Mouse (Mus musculus): ENCODE measurements at regions not wholly inside any gene's neighbourhood (a gene's known extent, or its start where the extent isn't known, plus 50 kb on each side); places are given as distances from the start of the nearest gene placed in this dataset.
"Not testable (repeated sequence)": the region's sequence is repeated elsewhere in the genome, so short reads cannot be mapped to it uniquely, and the experiment has no call there.

DNA sequence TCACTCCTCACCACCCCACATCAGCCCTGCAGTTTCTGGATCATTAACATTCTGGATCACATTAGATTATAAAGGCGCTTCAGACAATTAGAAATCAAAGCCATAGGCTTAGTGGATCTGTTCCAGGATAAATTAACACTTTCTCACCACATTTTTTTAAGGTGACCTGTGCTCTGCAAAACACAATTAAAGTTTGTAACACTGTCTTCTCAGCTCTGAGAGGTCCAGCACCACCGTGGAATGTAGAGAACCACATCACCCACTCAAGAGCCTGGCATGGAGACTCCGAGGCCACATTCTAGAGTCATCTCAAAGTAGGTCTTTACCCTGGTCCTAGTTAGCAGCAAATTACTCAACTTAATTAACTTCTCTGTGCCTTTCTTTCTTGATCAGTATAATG lies 58.4 kb upstream of the Galnt18 start:
- no peak overlapping the region for H3K4me2 ChIP-seq
- WGBS = 62% methylated on average over 3 of the region's 3 CpGs
- no peak for ATAC-seq
- H3K4me1 ChIP-seq = 0 out of 2 replicates have a peak, but pooled peaks cover 7% of the 10 kb centered on the region
- H3K27me3 ChIP-seq = no peaks in the 10 kb centered on the region
- H3K36me3 ChIP-seq (ENCODE audit: poor library complexity, severe bottlenecking) = no peaks in the 10 kb centered on the region
- no peak overlapping the region for H3K9ac ChIP-seq
- no peak overlapping the region for H3K27ac ChIP-seq
- H3K4me3 ChIP-seq = no peak overlapping the region
- no peaks in the 10 kb centered on the region for H3K9me3 ChIP-seq (replicated peaks)

DNA sequence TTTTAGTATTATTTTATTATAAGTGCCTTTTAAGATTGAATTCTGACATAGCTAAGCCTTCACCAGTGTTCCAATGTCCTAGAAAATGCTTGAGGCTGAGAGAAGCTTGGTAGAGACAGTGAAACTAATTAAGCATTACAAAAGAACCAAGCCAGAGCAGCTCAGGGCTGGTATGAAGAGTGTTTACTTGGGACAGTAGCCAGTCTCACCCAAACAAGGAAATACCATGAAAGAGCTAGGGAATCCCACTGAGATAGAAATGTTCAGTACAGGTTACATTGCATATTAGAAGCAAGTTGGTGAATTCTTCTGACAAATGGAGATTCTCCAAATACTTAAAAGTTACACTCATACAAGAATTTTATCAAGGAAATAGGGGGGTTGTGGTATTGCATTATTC lies 54.6 kb upstream of the Galnt18 start:
- H3K9me3 ChIP-seq (replicated peaks) = not testable (repeated sequence)

DNA sequence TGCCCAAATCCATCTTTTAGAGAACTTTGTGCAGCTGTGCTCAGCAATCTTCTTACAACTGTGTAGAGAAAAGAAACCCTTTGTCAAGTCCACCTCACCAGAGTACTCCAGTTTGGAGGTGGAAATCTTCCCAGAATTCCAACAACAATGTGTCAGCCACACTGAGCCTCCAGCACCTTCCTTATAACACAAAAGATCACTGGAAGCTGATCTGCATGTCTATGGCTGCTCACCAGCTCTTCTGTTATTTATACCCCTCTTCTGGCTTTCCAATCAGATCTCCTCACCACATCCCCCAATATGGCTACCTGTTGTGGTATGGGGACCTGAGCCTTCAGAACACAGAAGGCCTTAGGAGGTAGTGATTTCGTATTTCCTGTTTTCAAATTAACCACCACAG lies 50.2 kb upstream of the Galnt18 start:
- no peak for ATAC-seq

More for the DNA sequence above, 54.6 kb upstream of the Galnt18 start:
- H3K27me3 ChIP-seq; H3K9ac ChIP-seq; ATAC-seq; H3K36me3 ChIP-seq (ENCODE audit: poor library complexity, severe bottlenecking); H3K4me2 ChIP-seq; H3K4me3 ChIP-seq; H3K4me1 ChIP-seq; H3K27ac ChIP-seq: not testable (repeated sequence)

More for the DNA sequence above, 50.2 kb upstream of the Galnt18 start:
- no peaks in the 10 kb centered on the region for H3K9me3 ChIP-seq (replicated peaks)
- no peaks in the 10 kb centered on the region for H3K4me1 ChIP-seq
- H3K4me2 ChIP-seq = no peak overlapping the region
- H3K36me3 ChIP-seq (ENCODE audit: poor library complexity, severe bottlenecking) = no peaks in the 10 kb centered on the region
- WGBS = 77% methylated on average over 1 of the region's 1 CpGs
- H3K9ac ChIP-seq = no peak overlapping the region
- no peak overlapping the region for H3K27ac ChIP-seq
- no peak overlapping the region for H3K4me3 ChIP-seq
- H3K27me3 ChIP-seq = no peaks in the 10 kb centered on the region
